Mouse (Mus musculus) layer of hippocampus, postnatal 10 days (tissue): ENCODE measurements around the gene Mterf2. TPM values are rescaled to one million over a fixed set of nuclear protein-coding genes. Genes with fewer than 3 reads are reported as not detected.

Experiments
- DNase-seq, 2 experiments: peaks; one replicate each; pipeline ENCODE4 v3.0.0; 2021; ENCODE audit warnings: low spot score in 2 of 2
- long read RNA-seq: library from polyadenylated mRNA; stranded (forward); transcript quantifications from one replicate; pipeline ENCODE4 v2.0.0, GENCODE M21; 2023
- total RNA-seq, 2 experiments: library from RNA; stranded (reverse); gene quantifications; 2 replicates each; pipeline ENCODE4 v1.2.3; 2021

Mterf2 gene
- total RNA-seq, result 10 to 100 TPM; 16.3 to 16.5 TPM
- long read RNA-seq, transcript Mterf2-201 (3 exons, 1,567 nt), result major isoform, 13 of 20 reads
- long read RNA-seq, partial matches to known transcripts, result 0 of 20 reads
- long read RNA-seq, other reads (novel, unspliced or antisense), result 0 of 20 reads

GRCm38 (mm10) chr10:85127395-85128287 is at the start of gene Mterf2:
Mterf2 (minus strand) TSS chr10:85128027.
- DNase-seq, result peak; percentile 91 to 94

DNA sequence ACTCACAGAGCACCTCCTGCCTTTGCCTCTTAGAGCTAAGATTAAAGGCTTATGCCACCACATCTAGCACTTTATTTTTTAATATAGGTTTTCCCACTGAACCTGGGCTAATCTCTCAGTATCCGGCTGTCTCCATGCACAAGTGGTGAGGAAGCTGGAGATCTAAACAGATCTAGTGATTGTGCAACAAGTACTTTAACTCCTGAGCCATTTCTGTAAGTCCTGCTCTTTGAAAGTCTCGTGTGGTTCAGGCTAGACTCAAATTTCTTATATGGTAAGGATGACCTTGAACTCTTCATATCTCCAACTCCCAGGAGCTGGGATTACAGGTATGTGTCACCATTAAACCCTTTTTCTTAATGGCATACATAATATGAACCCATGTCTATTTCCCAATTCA is 48.8 kb upstream of the Mterf2 start:
- no peak for DNase-seq

- DNase-seq, result no peak
Observed at GRCm38 (mm10) chr10:85165306-85165705, 37.5 kb upstream of the Mterf2 start.

- no peak for DNase-seq
Observed at GRCm38 (mm10) chr10:85164791-85165190, 37.0 kb upstream of the Mterf2 start.

- no peak for DNase-seq
Observed at GRCm38 (mm10) chr10:85161745-85162351, 34.0 kb upstream of the Mterf2 start.

- no peak for DNase-seq
Observed at GRCm38 (mm10) chr10:85159989-85160619, 32.3 kb upstream of the Mterf2 start.

DNA sequence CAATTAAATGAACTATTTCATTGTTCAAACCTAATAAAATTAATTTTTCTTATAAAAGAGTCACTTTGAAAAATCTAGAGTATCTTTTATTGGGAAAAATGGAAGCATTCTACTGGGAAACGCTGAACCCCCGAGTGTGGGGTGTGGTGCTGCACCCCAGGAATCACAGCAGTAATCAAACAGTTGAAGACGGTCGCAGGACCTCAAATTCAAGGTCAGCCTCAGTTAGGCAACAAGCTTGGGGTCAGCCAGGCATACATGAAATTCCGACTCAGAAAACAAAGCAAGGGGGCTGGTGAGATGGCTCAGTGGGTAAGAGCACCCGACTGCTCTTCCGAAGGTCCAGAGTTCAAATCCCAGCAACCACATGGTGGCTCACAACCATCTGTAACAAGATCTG is 29.6 kb upstream of the Mterf2 start:
- DNase-seq, result no peak

GRCm38 (mm10) chr10:85154195-85154594 is 26.4 kb upstream of the Mterf2 start:
- DNase-seq, result peak; percentile 66 to 67

- DNase-seq, result no peak
Observed at GRCm38 (mm10) chr10:85149226-85149625, 21.4 kb upstream of the Mterf2 start.

DNA sequence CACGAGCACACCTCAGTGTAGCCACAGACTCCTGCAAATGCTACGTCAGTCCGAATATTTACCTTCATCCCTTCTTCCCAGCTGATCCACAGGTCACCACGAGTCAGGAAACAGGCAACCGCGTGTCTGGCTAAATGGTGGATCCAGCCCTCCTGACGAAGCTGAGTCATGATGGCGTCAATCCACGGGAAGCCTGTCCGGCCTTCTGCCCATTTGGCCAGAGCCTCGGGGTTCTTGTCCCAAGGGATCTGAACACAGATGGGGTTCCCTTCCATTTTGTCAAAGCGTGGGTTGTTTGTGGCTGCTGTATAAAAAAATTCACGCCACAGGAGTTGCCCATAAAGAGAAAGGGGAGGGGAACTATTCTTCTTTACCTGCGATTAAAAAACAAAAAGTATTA is 18.5 kb upstream of the Mterf2 start:
- DNase-seq, result no peak

DNA sequence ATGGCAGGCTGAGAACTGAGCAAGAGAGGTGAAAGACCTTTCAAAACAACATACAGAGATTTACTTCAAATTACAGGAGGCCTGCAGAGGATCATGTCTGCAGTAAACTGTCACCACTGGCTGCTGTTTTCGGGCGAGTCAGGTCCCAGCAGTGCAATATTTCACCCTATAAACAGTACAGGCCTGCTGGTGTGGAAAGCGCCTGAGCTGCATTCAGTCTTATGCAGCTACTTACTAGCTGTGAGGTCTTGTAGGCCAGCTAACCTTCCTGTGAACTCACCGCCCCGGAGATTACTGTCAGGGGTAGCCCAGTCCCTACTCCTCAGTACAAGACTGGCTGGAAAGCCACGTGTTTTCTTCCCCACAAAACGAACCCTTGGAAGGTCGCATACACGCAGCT is 13.6 kb upstream of the Mterf2 start:
- DNase-seq, result no peak

- DNase-seq, result no peak
Observed at GRCm38 (mm10) chr10:85136573-85136972, 8.7 kb upstream of the Mterf2 start.

DNA sequence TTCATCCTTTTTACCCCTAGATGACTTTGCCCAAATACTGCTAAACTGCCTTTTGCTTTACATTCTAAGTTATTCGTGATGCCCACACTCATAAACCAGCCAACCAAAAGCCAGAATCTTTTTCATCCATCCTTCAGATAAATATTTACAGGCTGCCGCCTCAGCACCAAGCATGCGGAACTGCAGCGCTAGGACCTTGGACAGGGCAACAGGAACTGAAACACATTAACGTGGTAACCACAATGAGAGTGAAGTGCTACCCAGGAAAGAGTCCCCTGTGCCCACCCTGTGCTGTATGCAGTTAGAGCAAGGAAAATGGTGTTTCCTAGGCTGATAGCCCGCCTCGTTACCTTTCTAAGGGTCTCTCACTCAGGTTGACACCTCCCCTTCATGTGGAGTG is 626 bp upstream of the Mterf2 start:
- DNase-seq, result no peak

GRCm38 (mm10) chr10:85125184-85125583 is 2.6 kb downstream of the Mterf2 start:
- DNase-seq, result no peak

DNA sequence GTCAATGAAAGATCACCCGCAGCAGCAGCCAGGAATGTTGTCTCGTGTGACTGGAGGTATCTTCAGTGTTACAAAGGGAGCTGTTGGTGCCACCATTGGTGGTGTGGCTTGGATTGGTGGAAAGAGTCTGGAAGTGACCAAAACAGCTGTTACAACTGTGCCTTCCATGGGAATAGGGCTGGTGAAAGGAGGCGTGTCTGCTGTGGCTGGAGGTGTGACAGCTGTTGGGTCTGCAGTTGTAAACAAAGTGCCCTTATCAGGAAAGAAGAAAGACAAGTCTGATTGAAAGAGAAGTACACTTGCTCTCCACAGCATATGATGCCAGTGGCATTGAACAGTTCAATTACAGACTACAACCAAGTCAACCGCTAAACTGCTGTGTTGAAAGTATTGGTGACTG is 13.4 kb downstream of the Mterf2 start:
- DNase-seq, result no peak

GRCm38 (mm10) chr10:85103085-85103885 is 24.5 kb downstream of the Mterf2 start:
- DNase-seq, result peak; percentile 19 to 37

- DNase-seq, result peak; percentile 80 to 91
Observed at GRCm38 (mm10) chr10:85102247-85103084, 25.4 kb downstream of the Mterf2 start, which contains the start of the genes Fhl4 and Tmem263. Fhl4 (minus strand) TSS chr10:85102495. Tmem263 (plus strand) TSS chr10:85102627.

DNA sequence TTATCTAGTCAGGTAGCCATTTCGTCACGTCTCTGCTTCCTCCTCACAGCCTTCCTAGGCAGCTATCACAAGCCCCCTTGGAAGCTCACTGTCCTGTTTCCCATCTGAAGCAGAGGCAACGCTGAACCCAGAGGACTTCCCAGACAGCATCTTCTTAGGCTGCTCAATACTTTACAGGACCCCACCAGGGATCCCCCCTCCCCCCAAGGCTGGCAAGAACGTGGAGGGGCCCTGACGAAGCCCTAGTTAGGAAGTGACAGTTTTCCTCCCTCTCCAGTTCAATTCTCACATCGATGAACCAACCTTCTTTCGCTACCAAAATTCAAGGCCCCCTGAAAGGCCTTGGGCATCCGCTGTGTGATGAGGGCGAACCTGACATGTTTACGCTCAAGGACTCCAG is 26.0 kb downstream of the Mterf2 start:
- DNase-seq, result no peak

DNA sequence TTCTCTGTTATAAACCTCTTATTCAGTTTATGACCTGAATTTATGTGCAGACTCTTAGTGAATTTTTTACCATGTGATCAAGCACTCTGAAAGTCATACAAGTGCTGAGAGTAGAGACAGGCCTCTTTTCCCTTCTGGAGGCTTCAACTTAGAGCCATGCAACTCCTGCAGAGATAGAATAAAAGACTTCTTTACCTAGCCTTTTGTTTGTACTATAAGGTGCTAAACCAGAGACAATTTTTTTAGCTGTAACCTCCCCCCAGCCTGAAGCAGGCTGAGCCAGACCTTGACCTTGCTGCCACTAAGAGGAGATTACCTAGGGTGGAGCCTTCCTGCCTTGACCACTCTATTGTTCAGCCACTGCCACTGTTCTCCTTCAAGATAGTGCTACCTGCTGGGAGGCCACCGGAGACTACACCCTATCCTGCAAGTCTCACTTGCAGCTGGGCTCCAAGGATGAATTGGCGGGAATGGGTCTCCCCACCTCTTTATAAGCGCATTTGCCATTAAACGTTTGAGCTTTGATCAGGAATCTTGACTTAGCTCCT is 56.1 kb downstream of the Mterf2 start:
- DNase-seq, result no peak
